Mouse (Mus musculus): ENCODE measurements around the gene Ints2.

- TF ChIP-seq CHD2 (IDR thresholded peaks at IDR 0.05; ENCODE audit: low read depth, low read length) = peak; percentile 78
- no peak for TF ChIP-seq ZC3H11A (IDR thresholded peaks at IDR 0.05; ENCODE audit: borderline replicate concordance, low read depth, low read length)
- TF ChIP-seq MAFK (IDR thresholded peaks at IDR 0.05; ENCODE audit: insufficient read depth, low read depth, low read length) = no peak
- TF ChIP-seq ZNF384 (IDR thresholded peaks at IDR 0.05; ENCODE audit: low read depth, low read length) = peak; percentile 60
- TF ChIP-seq HCFC1 (IDR thresholded peaks at IDR 0.05; ENCODE audit: borderline replicate concordance, insufficient read depth, low read length) = 0 out of 2 replicates have a peak, but pooled peaks have one; percentile 37
Measured at GRCm38 (mm10) chr11:86201037-86201786, 56.2 kb downstream of the Ints2 start, which contains the start of gene Brip1.
